Mouse (Mus musculus) neutrophil, adult 5-6 weeks (primary cell): ENCODE measurements around the gene Zfp27. TPM values are rescaled to one million over a fixed set of nuclear protein-coding genes. Genes with fewer than 3 reads are reported as not detected.
"Not testable (repeated sequence)": the region's sequence is repeated elsewhere in the genome, so short reads cannot be mapped to it uniquely, and the experiment has no call there.

ENCODE experiments used
- ATAC-seq: fragments of 151-379, 151-347 bp; 2 replicates; pipeline ENCODE4 v1.8.0; 2017; ENCODE audit warnings: mild to moderate bottlenecking, moderate TSS enrichment; ENCODE audit not compliant: insufficient number of reproducible peaks, poor library complexity, low FRiP score, severe bottlenecking; ENCODE audit errors: extremely low read depth
- total RNA-seq: library from RNA; stranded (forward); fragments of 200-1000 nt; gene quantifications from 2 replicates; pipeline ENCODE4 v1.2.3, GENCODE M21; 2017

Zfp27 gene
- total RNA-seq, 1 experiment from 2014 or later = 9.0 TPM

DNA sequence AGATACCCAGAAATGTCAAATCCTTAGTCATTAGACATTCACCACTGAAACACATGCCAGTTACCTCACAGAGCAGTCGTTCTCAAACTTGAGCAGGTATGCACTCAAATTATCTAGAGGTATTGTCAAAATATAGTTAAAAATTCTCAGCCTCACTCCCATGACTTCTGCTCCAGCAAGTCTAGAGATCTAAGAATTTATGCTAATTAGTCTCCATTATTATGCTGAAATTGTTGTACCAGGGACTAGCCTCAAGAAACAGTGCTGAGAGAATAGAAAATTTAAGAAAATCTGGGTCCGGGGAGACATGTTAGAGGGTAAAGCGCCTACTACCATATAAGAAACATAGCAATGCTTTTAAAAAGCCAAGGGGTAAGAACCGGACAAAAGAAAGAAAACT lies 2.3 kb downstream of the Zfp27 start:
- no peak for ATAC-seq

DNA sequence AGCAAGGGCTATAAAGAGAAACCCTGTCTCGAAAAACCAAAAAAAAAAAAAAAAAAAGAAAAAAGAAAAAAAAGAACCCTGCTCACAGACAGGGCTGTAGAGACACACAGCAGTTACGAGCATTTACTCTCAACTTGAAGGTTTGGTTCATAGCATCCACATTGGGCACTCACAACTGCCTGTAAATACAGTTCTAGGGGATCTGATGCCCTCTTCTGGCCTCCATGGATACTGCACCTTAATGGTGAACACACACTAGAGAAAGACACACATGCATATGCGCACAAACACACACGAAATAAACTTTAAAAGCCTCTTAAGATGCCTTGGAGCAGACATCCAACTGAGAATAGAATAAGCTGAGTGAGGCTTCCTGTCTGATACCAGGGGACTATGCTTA lies 8.0 kb downstream of the Zfp27 start:
- no peak for ATAC-seq

DNA sequence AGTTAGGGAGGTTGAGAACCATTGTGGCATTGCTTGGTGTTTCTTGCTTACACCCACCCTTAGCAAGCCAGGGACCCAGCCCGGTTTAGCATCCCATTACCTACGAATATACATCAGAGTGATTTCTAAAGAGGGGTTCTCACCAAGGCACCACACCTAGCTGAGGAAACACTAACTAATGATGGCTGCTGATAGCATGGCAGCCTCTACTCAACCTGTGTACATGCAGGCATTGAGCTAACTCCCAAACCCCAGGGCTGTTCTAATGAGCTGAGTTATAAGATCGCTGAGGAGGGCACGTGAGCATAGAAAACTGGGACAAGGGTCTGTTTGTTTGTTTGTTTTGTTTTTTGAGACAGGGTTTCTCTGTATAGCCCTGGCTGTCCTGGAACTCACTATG lies 13.6 kb downstream of the Zfp27 start:
- ATAC-seq = no peak

DNA sequence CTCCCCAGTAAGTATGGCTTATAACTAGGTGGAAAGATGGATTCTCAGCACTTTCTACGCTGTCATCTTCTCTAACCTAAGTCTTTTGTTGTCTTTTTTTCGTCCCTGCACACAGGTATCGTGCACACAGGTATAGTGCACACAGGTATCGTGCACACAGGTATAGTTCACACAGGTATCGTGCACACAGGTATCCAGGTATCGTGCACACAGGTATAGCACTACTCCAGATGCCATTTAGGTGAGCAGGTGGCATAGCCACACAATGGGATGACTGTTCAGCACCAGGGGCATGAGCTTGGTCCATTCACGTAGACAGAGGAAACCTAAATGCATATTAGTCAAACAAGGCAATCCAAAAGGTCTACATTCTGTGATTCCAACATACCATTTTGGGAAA lies 15.9 kb downstream of the Zfp27 start:
- ATAC-seq = no peak

DNA sequence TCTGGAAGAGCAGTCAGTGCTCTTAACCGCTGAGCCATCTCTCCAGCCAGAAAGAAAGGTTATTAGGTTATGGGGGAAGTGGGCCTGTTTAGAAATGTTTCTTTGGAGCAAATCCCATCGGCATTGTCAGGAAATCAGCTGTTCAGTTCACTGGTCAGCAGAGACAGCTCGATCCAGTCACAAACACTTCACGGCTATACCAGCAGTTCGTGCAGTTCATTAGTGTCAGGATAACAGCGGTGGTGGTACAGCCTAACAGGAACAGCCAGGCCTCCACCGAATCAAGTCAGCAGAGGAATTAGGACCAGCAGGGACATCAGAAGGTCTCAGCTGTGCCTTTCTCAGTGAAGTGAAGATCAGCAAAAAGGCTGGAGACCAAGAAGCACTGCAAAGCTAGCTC lies 25.5 kb downstream of the Zfp27 start:
- ATAC-seq = no peak

DNA sequence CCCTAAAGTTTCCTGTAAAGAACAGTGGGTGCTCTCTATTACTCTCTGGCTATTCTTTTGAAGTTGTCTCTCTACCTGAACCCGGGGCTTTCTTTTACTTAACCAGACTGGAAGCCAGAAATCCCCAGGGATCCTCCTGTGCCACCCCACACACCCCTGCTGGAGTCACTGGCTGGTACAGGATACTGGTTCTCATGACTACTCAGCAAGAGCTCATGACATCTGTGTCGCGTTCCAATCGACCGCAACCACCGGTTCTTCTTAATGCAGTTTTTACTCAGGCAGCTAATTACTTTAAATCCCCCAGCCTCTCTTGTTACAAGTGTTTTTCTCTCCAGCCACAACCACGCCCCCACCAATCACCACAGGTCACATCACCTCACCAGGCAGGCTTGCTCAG lies 26.3 kb downstream of the Zfp27 start:
- ATAC-seq = no peak

DNA sequence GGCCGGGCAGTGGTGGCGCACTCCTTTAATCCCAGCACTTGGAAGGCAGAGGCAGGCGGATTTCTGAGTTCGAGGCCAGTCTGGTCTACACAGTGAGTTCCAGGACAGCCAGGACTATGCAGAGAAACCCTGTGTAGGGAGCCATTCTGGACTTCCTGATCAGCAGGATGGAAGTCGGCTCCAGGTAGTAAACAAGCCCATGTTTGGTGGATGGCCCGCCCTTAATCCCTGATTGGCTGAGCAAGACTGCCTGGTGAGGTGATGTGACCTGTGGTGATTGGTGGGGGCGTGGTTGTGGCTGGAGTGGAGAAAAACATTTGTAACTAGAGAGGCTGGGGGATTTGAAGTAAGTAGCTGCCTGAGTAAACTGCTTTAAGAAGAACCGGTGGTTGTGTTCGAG lies 28.8 kb downstream of the Zfp27 start:
- ATAC-seq = not testable (repeated sequence)

DNA sequence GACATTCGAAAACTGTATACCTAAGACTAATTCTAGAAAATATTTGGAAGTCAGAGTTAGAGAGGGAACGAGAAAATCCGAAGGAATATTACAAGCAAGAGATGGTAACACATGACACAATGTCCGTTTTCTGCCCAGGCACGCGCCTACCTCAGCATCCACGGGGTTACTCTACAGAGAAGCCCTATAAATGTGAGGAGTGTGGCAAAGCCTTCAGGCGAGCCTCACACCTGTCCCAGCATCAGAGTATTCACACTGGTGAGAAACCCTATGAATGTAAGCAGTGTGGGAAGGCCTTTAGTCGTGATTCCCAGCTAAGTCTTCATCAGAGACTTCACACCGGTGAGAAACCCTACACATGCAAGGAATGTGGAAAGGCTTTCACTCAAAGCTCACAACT lies 32.1 kb downstream of the Zfp27 start:
- no peak for ATAC-seq

DNA sequence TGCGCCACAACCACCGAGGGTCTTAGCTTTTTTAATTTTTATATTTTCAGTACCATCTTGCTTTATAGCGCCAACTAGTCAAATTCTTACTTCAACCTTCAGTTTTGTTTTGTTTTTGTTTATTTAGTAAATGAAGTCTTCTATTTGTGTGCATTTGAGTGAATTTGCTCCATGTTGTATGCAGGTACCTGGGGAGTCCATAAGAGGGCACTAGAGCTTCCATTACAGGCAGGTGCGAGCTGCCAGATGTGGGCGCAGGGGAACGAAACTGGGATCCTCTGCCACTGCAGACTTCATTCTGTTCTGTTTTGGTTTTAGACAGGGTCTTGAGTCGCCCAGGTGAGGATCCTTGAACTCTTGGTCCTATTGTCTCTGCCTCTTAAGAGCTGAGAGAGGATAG lies 44.7 kb downstream of the Zfp27 start:
- no peak for ATAC-seq

DNA sequence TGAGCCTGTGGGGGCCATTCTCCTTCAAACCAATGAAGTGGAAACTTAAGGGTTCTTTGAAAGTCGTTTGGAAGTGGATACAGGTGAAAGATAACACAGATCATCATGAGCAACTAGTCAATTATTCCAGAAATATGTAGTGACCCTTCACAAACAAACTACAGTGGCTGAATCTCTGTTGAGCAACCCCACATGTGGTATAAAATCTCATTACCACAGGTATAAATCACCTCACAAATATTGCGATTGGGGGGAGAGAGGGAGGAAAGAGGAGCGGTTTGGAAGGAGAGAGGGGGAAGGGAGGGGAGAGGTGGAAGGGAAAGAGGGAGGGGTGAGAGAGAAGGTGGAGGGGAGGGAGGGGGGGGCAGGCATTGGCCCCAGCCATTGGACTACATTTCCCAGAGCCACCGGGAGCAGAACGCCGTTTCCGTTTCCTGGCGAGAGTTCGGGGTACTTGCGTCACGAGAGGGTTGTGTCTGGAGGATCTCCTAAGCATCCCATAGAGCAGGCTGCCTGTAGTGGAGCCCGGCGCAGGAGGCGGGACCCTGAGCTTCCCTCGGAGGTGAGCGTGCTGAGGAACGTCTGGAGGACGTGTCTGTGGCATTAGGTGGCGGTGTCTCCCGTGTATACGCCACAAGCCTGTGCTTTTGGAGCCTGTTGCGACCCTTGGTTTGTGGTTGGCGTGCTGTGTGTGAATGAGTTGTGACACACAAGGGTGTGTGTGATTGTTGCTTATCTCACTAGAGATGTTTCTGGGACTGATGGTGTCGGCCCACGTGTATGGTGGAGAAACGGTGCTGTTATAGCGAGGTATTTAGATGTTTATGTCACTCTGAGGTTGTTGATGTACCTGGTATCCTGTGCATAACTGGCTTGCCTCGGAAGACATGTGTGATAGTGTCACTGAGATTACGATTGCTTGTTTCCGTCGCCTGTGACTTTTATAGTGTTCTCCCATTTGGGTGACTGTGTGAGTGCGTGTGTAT lies 46.5 kb downstream of the Zfp27 start, which contains the start of gene Zfp420:
Zfp420 (plus strand) TSS at position 448 of the 986 bp plus-strand sequence.
- peak; percentile 92 for ATAC-seq

DNA sequence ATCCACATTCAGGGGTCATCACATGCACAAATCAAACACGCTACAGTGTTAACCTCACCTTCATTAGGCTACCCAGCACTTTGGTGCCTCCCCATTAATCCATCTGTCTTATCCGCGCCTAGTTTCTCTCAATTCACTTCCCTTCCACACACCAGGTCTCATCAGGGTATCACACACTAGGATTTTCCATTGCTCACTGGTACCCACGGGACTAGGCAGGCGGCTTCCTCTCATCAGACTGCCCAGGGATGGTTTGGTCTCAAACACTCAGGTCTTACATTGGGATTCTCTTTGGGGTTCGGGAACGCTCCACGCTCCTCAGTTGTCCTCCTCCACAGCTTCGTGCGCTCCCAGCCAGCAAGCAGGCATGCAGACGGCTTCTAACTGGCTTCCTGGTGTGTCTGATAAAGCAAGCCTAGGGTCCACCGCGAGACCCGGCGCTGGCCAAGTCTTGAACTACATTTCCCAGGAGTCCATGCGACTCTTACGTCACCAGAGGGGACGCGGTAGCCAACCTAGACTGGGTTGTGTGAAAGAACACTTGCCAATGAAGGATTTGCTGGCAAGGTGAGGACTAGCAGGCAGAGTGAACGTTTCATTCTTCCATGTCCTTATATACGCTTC lies 53.0 kb downstream of the Zfp27 start, which contains the start of gene Zfp940:
Zfp940 (minus strand) TSS at position 451 of the 624 bp plus-strand sequence.
- peak; percentile 94 for ATAC-seq

DNA sequence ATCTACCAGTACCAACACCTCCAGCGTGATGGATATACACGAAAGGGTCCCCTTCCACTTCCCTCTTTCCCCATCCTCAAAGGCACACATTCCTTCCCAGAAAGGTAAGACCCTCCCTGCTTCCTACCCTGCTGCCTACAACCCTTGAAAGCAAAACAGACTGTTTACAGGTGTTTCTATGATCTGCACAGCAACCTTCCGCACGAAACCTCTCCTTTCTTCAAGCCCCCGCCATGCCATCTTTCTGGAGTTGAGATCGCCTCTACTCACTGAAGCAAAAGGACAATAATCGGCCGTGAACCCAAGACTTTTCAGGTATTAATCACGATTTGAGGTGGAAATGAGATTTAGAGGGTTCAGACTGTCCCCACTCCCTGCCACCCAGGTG lies 53.5 kb downstream of the Zfp27 start:
- no peak for ATAC-seq

DNA sequence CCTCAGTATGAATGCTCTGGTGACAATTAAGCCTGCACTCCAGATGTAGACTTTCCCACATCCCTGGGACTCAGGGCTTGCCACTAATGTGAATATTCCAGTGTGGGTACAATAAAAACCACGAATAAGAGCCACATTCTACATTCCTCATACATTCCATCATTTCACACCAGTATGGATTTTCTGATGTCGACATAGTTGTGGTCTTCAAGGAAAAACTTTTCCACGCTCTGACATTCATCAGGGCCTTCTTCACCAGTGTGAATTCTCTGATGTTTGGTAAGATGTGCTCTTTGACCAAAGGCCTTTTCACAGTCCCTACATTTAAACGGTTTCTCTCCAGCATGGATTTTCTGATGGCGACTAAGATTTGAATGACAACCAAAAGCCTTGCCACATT lies 61.8 kb downstream of the Zfp27 start:
- no peak for ATAC-seq

Other genes starting within 250 kb of the Zfp27 start
- gene Catsperg2, start 179.5 kb downstream of the Zfp27 start, total RNA-seq = not detected in 2 replicates
- gene Zfp84, start 138.0 kb downstream of the Zfp27 start, total RNA-seq = 22.2 and 23.5 TPM in 2 replicates
- gene Zfp30, start 122.6 kb downstream of the Zfp27 start, total RNA-seq = 0.12 and 0.58 TPM in 2 replicates
- gene Zfp790, start 90.5 kb downstream of the Zfp27 start, total RNA-seq = 13.3 and 15.2 TPM in 2 replicates
- gene Zfp940, start 52.9 kb downstream of the Zfp27 start, total RNA-seq = 10.4 and 10.7 TPM in 2 replicates
- 7.8 and 10.4 TPM in 2 replicates for gene Zfp420, start 46.6 kb downstream of the Zfp27 start, total RNA-seq
- gene Zfp383, start 1.7 kb upstream of the Zfp27 start, total RNA-seq = 2.6 and 5.1 TPM in 2 replicates
- 7.2 and 10.9 TPM in 2 replicates for gene Zfp74, start 47.5 kb upstream of the Zfp27 start, total RNA-seq
- gene Zfp568, start 77.4 kb upstream of the Zfp27 start, total RNA-seq = 10.7 and 18.5 TPM in 2 replicates
- gene Zfp14, start 144.8 kb upstream of the Zfp27 start, total RNA-seq = 3.6 and 4.3 TPM in 2 replicates
- 9.6 and 12.9 TPM in 2 replicates for gene Zfp82, start 166.3 kb upstream of the Zfp27 start, total RNA-seq
- not detected in 2 replicates for gene Gm26920, start 183.8 kb upstream of the Zfp27 start, total RNA-seq
- 4.9 and 5.8 TPM in 2 replicates for gene Zfp566, start 184.0 kb upstream of the Zfp27 start, total RNA-seq
- gene Zfp260, start 188.2 kb upstream of the Zfp27 start, total RNA-seq = 42.7 and 44.6 TPM in 2 replicates
- gene Zfp382, start 215.4 kb upstream of the Zfp27 start, total RNA-seq = 10.6 and 14.1 TPM in 2 replicates